Mouse (Mus musculus) left cerebral cortex, adult 2 months (tissue): ENCODE measurements around the gene Pdzd9. TPM values are rescaled to one million over a fixed set of nuclear protein-coding genes. Genes with fewer than 3 reads are reported as not detected.

ENCODE experiments used
- DNase-seq, 2 experiments: peaks; one replicate each; pipeline ENCODE4 v3.0.0; 2021 to 2022; ENCODE audit warnings: low spot score in 2 of 2, mixed read lengths in 1 of 2; ENCODE audit errors: extremely low spot score in 1 of 2
- H3K27ac ChIP-seq: fragments of 200-600 bp; 2 replicates; pipeline ENCODE4 v1.8.1; 2022
- H3K4me3 ChIP-seq: fragments of 200-600 bp; 2 replicates; pipeline ENCODE4 v1.8.1; 2022
- CTCF ChIP-seq: fragments of 200-600 bp; IDR thresholded peaks from 2 replicates; pipeline ENCODE4 v1.8.1; 2022; ENCODE audit warnings: antibody characterized with exemption, mild to moderate bottlenecking, moderate library complexity
- intact Hi-C: fragments of 180-260 bp; cut with DNase I; formaldehyde crosslinking; loops from one replicate; pipeline ENCODE4 v1.15.1; 2025
- total RNA-seq, 2 experiments: library from RNA; stranded (reverse); gene quantifications; 2 replicates each; pipeline ENCODE4 v1.2.3; 2021

The Pdzd9 gene
- total RNA-seq, 2 experiments from 2014 or later: not detected

- no peak for DNase-seq
- H3K4me3 ChIP-seq: peak overlapping the region; percentile 87
- H3K27ac ChIP-seq: peak overlapping the region; percentile 97
- no peak for TF ChIP-seq CTCF
- intact Hi-C loops: loop anchor here (10.0 kb wide), 2 partner anchors 400 to 490 kb away; partner anchors contain the start of gene Mettl9
Observed at GRCm38 (mm10) chr7:120634301-120634700, 35.8 kb downstream of the Pdzd9 start.

- intact Hi-C loops: loop anchor here (1.0 to 10.0 kb wide), 4 partner anchors 191 to 492 kb away; partner anchors contain the start of genes Mettl9 and Polr3e
- H3K4me3 ChIP-seq: no peak overlapping the region
- peak in 1 of 2 experiments; percentile 20 for DNase-seq
- peak; percentile 67 for TF ChIP-seq CTCF
- no peak overlapping the region for H3K27ac ChIP-seq
Observed at GRCm38 (mm10) chr7:120632518-120632917, 37.6 kb downstream of the Pdzd9 start.

- Histone ChIP-seq H3K27ac (no peak overlapping the region), H3K4me3 (no peak overlapping the region)
- DNase-seq: no peak
- intact Hi-C loops: no loop called here
- TF ChIP-seq CTCF: no peak
Observed at GRCm38 (mm10) chr7:120620841-120621240, 49.3 kb downstream of the Pdzd9 start.

DNA sequence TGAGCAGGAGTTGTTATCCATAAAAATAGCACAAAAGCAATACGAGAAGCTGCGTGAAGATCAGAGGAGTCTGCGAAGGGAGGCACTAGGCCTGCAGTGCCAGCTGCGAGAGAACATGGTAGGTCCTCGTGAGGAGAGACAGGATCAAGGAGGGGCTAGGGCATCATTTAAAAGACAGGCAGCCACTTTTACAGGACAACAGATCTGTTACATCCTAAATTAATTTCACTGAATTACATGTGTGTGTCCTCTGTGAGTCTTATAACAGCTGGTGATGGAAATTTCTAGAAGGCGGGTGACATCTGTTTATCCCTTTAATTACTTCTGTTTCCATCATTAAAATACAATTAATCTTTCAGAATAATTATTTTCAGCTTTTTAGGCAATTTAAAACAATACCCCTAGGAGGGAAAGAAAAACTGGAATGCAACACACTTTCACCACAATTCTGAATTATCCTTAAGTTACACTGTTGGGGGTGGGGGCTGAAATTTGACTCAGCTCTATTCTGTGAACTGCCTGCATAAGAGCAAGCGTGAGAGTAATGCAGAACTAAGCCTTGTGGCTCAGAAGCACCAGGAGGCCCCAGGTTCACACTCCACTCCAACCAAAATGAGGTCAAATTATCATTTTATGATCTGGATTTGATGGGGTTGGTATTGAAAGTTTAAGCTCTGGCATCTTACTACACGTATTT is 49.9 kb downstream of the Pdzd9 start:
- TF ChIP-seq CTCF: no peak
- Histone ChIP-seq H3K27ac (no peak overlapping the region), H3K4me3 (no peak overlapping the region)
- DNase-seq: no peak
- intact Hi-C loops: no loop called here

Other genes with a start within 250 kb of the Pdzd9 start
- gene Uqcrc2, start 35.2 kb downstream of the Pdzd9 start, total RNA-seq: 100 to 1,000 TPM; 234 to 239 TPM
- 10 to 100 TPM; 71.2 to 82.8 TPM for gene Mosmo, start 7.3 kb upstream of the Pdzd9 start, total RNA-seq
- 10 to 100 TPM; 12.7 to 14.8 TPM for gene Vwa3a, start 69.0 kb upstream of the Pdzd9 start, total RNA-seq
- gene Gm5737, start 142.0 kb upstream of the Pdzd9 start, total RNA-seq: under 1 TPM in 1 of 2 experiments, not detected in 1; 0.27 TPM
- 10 to 100 TPM; 34.1 to 34.4 TPM for gene Eef2k, start 172.5 kb upstream of the Pdzd9 start, total RNA-seq
- 10 to 100 TPM; 26.4 to 27.8 TPM for gene Polr3e, start 247.4 kb upstream of the Pdzd9 start, total RNA-seq